9 mouse cellular contexts compared by ENCODE assay signal in the genomic region with DNA sequence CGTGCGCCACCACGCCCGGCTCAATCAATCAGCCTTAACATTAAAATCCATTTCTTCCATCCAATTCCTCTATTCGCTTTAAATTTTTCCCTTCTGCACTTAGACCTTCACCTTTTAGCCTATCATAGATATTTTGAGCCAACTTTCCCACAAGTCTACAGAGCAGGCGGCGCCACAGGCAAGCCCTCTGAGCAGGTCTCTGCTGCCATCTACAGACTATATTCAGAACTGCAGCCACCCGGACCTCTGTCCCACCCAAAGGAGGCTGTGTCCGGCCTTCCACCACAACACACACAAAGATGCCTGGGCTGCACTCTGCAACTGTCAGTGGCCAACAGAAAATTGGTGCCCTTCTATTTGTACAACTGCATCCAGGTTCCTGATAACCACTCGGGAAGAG. TPM values are rescaled to one million over a fixed set of nuclear protein-coding genes. Genes with fewer than 3 reads are reported as not detected.
A peak's percentile ranks its signal among the peaks of the same experiment; 100 is the strongest.
DNase-seq lines count a peak whose midpoint lies in the region; ATAC-seq lines count a peak whose summit lies in the region.
"Had no signal": no experiment of that assay in that cellular context is flagged by ENCODE, and none has a peak within 500 bp of the region (broad histone marks: within the 10 kb centered on the region; RNA-seq: fewer than 3 reads in every experiment).

No protein-coding gene starts in this region.

- peaks cover 9% of the 10 kb centered on the region; the same call in 1 of the 2 replicates for H3K27me3 ChIP-seq in kidney, embryonic 14.5 days (ENCODE audit: control insufficient read depth, insufficient read depth, low read length)
- peaks cover 3% of the 10 kb centered on the region; the same call in 1 of the 2 replicates for H3K27me3 ChIP-seq in liver, embryonic 11.5 days (replicated peaks; ENCODE audit: control insufficient read depth, insufficient read depth, low read length)

- no peak overlapping the region for H3K27ac ChIP-seq in kidney, embryonic 14.5 days (ENCODE audit: low read depth, low read length)
- H3K27ac ChIP-seq in liver, embryonic 11.5 days (ENCODE audit: low read depth, low read length): no peak overlapping the region

- peak; percentile 76 for DNase-seq in ovary, postnatal 10 days (ENCODE audit: low spot score)
- no peak for DNase-seq in ovary, adult 18-20 months (ENCODE audit: low spot score)
- DNase-seq in cerebellum, postnatal 10 days: peak; percentile 93 to 96
- peak; percentile 88 for DNase-seq in gastrocnemius, adult 18-20 months (ENCODE audit: low spot score)
- DNase-seq in liver, embryonic 11.5 days (ENCODE audit: low spot score): peak; percentile 77
- peak; percentile 83 to 84 for DNase-seq in natural killer cell, adult 2 months (ENCODE audit: low spot score in 2 of 2)
- peak; percentile 29 for DNase-seq in telencephalon, adult 2 months (ENCODE audit: low read depth, low spot score)

- no peaks in the 10 kb centered on the region for H3K9me3 ChIP-seq in kidney, embryonic 14.5 days (ENCODE audit: control insufficient read depth, low read length)
- no peaks in the 10 kb centered on the region for H3K9me3 ChIP-seq in liver, embryonic 11.5 days (ENCODE audit: control insufficient read depth, low read length)

- no peak overlapping the region for H3K4me3 ChIP-seq in kidney, embryonic 14.5 days (ENCODE audit: low read length)
- no peak overlapping the region for H3K4me3 ChIP-seq in liver, embryonic 11.5 days (ENCODE audit: low read depth, low read length)
- H3K4me3 ChIP-seq: myocyte had no signal

- 0 out of 2 replicates have a peak, but pooled peaks have one; percentile 25 for ATAC-seq in kidney, embryonic 14.5 days (ENCODE audit: low FRiP score, low TSS enrichment)
- ATAC-seq in liver, embryonic 11.5 days (replicated peaks; ENCODE audit: low FRiP score): no peak

- 29% methylated on average over 10 of the region's 10 CpGs for WGBS in kidney, embryonic 14.5 days
- WGBS in liver, embryonic 11.5 days: 33% methylated on average over 10 of the region's 10 CpGs

- H3K9ac ChIP-seq in kidney, embryonic 14.5 days (ENCODE audit: low read depth, low read length): no peak overlapping the region
- H3K9ac ChIP-seq in liver, embryonic 11.5 days (ENCODE audit: low read depth, low read length): no peak overlapping the region

- H3K4me2 ChIP-seq in kidney, embryonic 14.5 days (replicated peaks; ENCODE audit: low read depth, low read length): no peak overlapping the region
- H3K4me2 ChIP-seq in liver, embryonic 11.5 days: no peak overlapping the region

- no peaks in the 10 kb centered on the region for H3K36me3 ChIP-seq in kidney, embryonic 14.5 days (ENCODE audit: control insufficient read depth, insufficient read depth, low read length)
- no peaks in the 10 kb centered on the region for H3K36me3 ChIP-seq in liver, embryonic 11.5 days (ENCODE audit: control insufficient read depth, insufficient read depth, low read length)

- 0 out of 2 replicates have a peak, but pooled peaks cover 4% of the 10 kb centered on the region for H3K4me1 ChIP-seq in kidney, embryonic 14.5 days (ENCODE audit: control insufficient read depth, insufficient read depth, low read length)
- H3K4me1 ChIP-seq in liver, embryonic 11.5 days (replicated peaks; ENCODE audit: control insufficient read depth, insufficient read depth, low read length): peaks cover 37% of the 10 kb centered on the region

RNA-seq across cellular contexts. Expression of gene Mapkapk3, which starts 1.2 kb away (rescaled TPM):
- total RNA-seq in gastrocnemius, adult 18-20 months (2021): 10 to 100 TPM; 33.6 to 34.8 TPM
- 3.8 and 6.5 TPM in 2 replicates for polyA plus RNA-seq in kidney, embryonic 14.5 days (2014; fragmentation: Nextera tagmentation; extraction: Ambion mirVana)
- 17.1 and 19.2 TPM in 2 replicates for polyA plus RNA-seq in liver, embryonic 11.5 days (2014; fragmentation: Nextera tagmentation; extraction: Ambion mirVana)

RNA-seq across cellular contexts. Expression of gene Cish, which starts 4.9 kb away (rescaled TPM):
- total RNA-seq in gastrocnemius, adult 18-20 months (2021): 1 to 10 TPM; 6.0 to 6.6 TPM
- polyA plus RNA-seq in kidney, embryonic 14.5 days (2014; fragmentation: Nextera tagmentation; extraction: Ambion mirVana): 6.3 and 7.1 TPM in 2 replicates
- 6.1 and 9.9 TPM in 2 replicates for polyA plus RNA-seq in liver, embryonic 11.5 days (2014; fragmentation: Nextera tagmentation; extraction: Ambion mirVana)

RNA-seq across cellular contexts. Expression of gene Hemk1, which starts 47.3 kb away (rescaled TPM):
- 10 to 100 TPM; 11.8 to 13.3 TPM for total RNA-seq in gastrocnemius, adult 18-20 months (2021)
- polyA plus RNA-seq in kidney, embryonic 14.5 days (2014; fragmentation: Nextera tagmentation; extraction: Ambion mirVana): 9.7 and 11.3 TPM in 2 replicates
- 8.2 and 8.7 TPM in 2 replicates for polyA plus RNA-seq in liver, embryonic 11.5 days (2014; fragmentation: Nextera tagmentation; extraction: Ambion mirVana)

RNA-seq across cellular contexts. Expression of gene 6430571L13Rik, which starts 49.5 kb away (rescaled TPM):
- total RNA-seq in gastrocnemius, adult 18-20 months (2021): 10 to 100 TPM; 31.8 to 32.2 TPM
- 0.31 and 0.43 TPM in 2 replicates for polyA plus RNA-seq in kidney, embryonic 14.5 days (2014; fragmentation: Nextera tagmentation; extraction: Ambion mirVana)
- 0.05 and 0.10 TPM in 2 replicates for polyA plus RNA-seq in liver, embryonic 11.5 days (2014; fragmentation: Nextera tagmentation; extraction: Ambion mirVana)

RNA-seq across cellular contexts. Expression of gene Dock3, which starts 59.2 kb away (rescaled TPM):
- total RNA-seq in gastrocnemius, adult 18-20 months (2021): under 1 TPM in 1 of 2 experiments, not detected in 1; 0.33 TPM
- 0.23 and 0.93 TPM in 2 replicates for polyA plus RNA-seq in kidney, embryonic 14.5 days (2014; fragmentation: Nextera tagmentation; extraction: Ambion mirVana)
- polyA plus RNA-seq in liver, embryonic 11.5 days (2014; fragmentation: Nextera tagmentation; extraction: Ambion mirVana): 0.41 and 1.1 TPM in 2 replicates
